Mouse (Mus musculus) intestine, embryonic 15.5 days (tissue): Measurements from ENCODE around the gene Zcchc7. TPM values are rescaled to one million over a fixed set of nuclear protein-coding genes. Genes with fewer than 3 reads are reported as not detected.

Source experiments
- ATAC-seq: fragments of 200-750 bp; cut with Nextera tagmentation; 2 replicates; pipeline ENCODE4 v1.8.0; 2017; ENCODE audit warnings: moderate TSS enrichment, moderate library complexity
- H3K27ac ChIP-seq: fragments of 300-500 bp; sonication (generic); 2 replicates; pipeline ENCODE4 v1.5.1; 2015; ENCODE audit warnings: mild to moderate bottlenecking, inconsistent platforms
- H3K27me3 ChIP-seq: fragments of 300-500 bp; sonication (generic); replicated peaks from 2 replicates; pipeline ENCODE4 v1.6.1; 2015; ENCODE audit warnings: inconsistent platforms
- H3K36me3 ChIP-seq: fragments of 300-500 bp; sonication (generic); 2 replicates; pipeline ENCODE4 v1.6.1; 2015; ENCODE audit warnings: inconsistent platforms
- H3K4me1 ChIP-seq: fragments of 300-500 bp; sonication (generic); replicated peaks from 2 replicates; pipeline ENCODE4 v1.6.1; 2015; ENCODE audit warnings: inconsistent platforms
- H3K4me2 ChIP-seq: fragments of 300-500 bp; sonication (generic); replicated peaks from 2 replicates; pipeline ENCODE4 v1.6.1; 2015; ENCODE audit warnings: mild to moderate bottlenecking, inconsistent platforms
- H3K4me3 ChIP-seq: fragments of 300-500 bp; sonication (generic); replicated peaks from 2 replicates; pipeline ENCODE4 v1.5.1; 2015; ENCODE audit warnings: inconsistent platforms
- H3K9ac ChIP-seq: fragments of 300-500 bp; sonication (generic); 2 replicates; pipeline ENCODE4 v1.6.1; 2015; ENCODE audit warnings: inconsistent platforms
- H3K9me3 ChIP-seq: fragments of 300-500 bp; sonication (generic); 2 replicates; pipeline ENCODE4 v1.6.1; 2016; ENCODE audit warnings: inconsistent platforms
- WGBS: fragments of 180-500 bp; shearing (Covaris S2); methylation state at CpG from one replicate; pipeline ENCODE4 v1.1.7; 2015; 5-methylcytosine and 5-hydroxymethylcytosine counted together
- polyA plus RNA-seq: library from polyadenylated mRNA; unstranded; fragments of >200 nt; fragmentation: Nextera tagmentation; extraction: Ambion mirVana; gene quantifications from 2 replicates; pipeline ENCODE4 v1.2.1, GENCODE M21; 2015

The Zcchc7 gene
- 44.0 and 47.6 TPM in 2 replicates for polyA plus RNA-seq

DNA sequence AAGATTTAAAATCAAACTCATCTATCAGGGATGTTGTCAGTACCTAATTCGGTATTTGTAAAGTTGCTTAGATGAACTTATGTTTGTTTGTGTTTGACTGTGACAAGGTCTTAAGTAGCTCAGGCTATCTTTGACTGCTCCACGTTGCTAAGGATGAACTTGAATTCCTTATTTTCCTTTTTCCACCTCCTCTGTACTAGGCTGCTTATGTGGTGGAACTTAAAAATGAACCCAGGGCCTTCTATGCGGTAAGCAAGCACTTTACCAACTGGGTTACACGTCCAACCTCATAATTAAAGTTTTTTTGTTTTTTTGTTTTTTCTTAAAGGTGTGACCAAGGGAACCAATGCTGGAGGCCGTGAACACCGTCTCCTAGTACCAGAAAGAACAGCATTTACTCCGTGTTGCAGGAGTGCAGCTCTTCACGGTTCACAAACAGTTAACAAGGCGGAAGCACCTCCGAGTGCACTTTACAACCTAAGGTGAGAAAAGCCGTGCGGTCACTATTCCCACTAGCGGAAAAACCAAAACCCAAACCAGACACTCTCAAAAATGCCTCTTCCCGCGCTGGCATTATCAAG lies at the start of gene Zcchc7:
Gene Zcchc7 (plus strand): TSS at position 325 of the 581 bp plus-strand sequence.
- Histone ChIP-seq H3K9me3 (no peaks in the 10 kb centered on the region), H3K9ac (peak within 1 kb of the TSS; percentile 95), H3K27me3 (no peaks in the 10 kb centered on the region), H3K4me2 (peak within 1 kb of the TSS; percentile 68), H3K4me1 (peaks cover 2% of the 10 kb centered on the region; the same call in 1 of the 2 replicates), H3K4me3 (peak within 1 kb of the TSS; percentile 92), H3K36me3 (no peaks in the 10 kb centered on the region), H3K27ac (peak within 1 kb of the TSS; percentile 95)
- ATAC-seq, result peak; percentile 69
- WGBS, result 3% methylated on average over 15 of the region's 15 CpGs

DNA sequence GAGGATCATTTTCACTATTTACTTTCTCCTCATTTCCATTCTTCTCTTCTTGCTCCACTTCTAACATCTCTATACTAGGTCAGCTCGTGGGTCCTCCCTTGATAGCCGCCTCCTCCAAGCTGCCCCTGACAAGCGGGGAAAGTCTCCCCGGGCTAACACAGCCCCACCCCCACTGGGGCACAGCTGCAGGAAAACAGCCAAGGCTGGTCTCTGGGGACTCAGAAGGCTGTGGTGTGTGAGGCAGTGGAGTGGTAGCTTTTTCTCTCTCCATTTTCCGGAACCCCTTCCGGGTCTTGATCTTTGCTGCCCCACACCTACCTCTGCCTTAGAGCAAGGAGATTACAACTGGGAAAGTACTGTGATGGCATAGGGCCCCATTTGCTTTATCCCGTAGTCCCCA lies 49.7 kb upstream of the Zcchc7 start:
- H3K4me2 ChIP-seq, result no peak overlapping the region
- H3K27ac ChIP-seq, result no peak overlapping the region
- H3K36me3 ChIP-seq, result no peaks in the 10 kb centered on the region
- no peak for ATAC-seq
- H3K27me3 ChIP-seq, result peaks cover 95% of the 10 kb centered on the region
- H3K9ac ChIP-seq, result no peak overlapping the region
- H3K4me3 ChIP-seq, result no peak overlapping the region
- H3K9me3 ChIP-seq, result no peaks in the 10 kb centered on the region
- WGBS, result 4% methylated on average over 7 of the region's 7 CpGs
- peaks cover 23% of the 10 kb centered on the region for H3K4me1 ChIP-seq

DNA sequence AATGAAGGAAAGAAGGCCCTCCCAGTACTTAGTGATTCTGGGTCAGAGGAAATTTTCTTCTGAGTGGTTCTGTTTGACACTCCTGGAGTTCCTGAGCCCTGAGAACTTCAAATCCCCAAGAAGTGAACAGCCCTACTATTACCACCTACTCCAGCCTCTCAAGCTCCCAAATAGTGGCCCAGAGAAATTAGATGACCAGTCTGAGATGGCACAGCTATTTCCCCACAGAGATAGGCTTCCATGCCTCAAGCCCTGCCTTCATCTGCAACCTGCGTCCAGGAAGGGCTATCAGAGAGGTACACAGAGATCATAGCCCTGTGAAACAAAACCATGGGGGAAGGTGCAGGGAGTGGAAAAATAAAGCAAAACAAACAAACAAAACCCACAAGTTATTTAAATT lies 48.8 kb upstream of the Zcchc7 start:
- ATAC-seq, result no peak
- Histone ChIP-seq H3K4me1 (peaks cover 23% of the 10 kb centered on the region), H3K27ac (no peak overlapping the region), H3K4me3 (no peak overlapping the region), H3K4me2 (no peak overlapping the region), H3K27me3 (peaks cover 95% of the 10 kb centered on the region), H3K9ac (no peak overlapping the region), H3K36me3 (no peaks in the 10 kb centered on the region), H3K9me3 (no peaks in the 10 kb centered on the region)
- WGBS, result 20% methylated on average over 1 of the region's 1 CpGs

DNA sequence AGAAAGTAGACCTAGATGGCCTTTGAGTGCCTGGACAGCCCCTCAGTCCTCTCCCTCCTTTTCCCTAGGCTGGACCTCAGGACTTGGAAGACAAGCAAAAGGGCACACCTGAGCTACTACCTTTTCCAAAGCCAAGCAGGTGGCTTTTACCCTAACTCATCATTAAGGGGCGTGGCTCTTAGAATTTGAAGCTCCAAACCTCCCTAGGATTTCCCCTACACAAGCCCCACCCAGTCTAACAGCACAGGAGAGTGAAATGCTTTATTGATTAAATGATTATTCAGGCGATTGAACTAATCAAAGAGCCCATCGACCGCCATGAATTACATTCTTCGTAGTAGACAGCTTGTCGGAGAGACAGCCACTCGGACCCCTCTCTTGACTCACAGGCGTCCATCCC lies 47.4 kb upstream of the Zcchc7 start:
- Histone ChIP-seq H3K4me1 (peaks cover 22% of the 10 kb centered on the region), H3K4me2 (no peak overlapping the region), H3K9me3 (no peaks in the 10 kb centered on the region), H3K4me3 (no peak overlapping the region), H3K36me3 (no peaks in the 10 kb centered on the region), H3K27ac (no peak overlapping the region), H3K27me3 (peaks cover 95% of the 10 kb centered on the region), H3K9ac (no peak overlapping the region)
- ATAC-seq, result no peak
- 48% methylated on average over 8 of the region's 8 CpGs for WGBS

DNA sequence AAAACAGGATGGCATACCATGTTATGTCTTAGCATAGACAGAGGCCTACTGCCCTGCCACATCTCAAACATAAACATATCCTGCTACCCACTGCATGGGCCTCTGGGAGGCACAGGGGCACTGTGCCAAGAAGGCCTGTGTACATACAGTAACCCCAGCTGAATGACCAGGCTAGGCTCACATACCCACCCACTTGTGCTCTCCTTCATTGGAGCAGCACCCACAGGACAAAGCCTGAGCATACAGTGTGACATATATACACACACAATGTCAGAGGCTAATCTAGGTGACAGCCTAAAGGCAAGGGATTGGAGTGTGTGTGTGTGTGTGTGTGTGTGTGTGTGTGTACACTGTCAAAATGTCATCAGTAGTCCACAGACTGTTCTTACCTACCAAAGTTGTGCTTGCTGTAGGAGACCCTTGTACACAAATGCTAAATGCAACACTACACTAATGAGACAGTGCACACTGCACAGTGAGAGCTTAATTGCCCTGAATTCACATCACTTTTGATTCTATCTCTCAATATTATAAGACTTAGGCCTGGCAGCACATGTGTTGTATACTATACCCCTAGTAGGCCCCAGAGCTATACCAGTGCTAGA lies 46.5 kb upstream of the Zcchc7 start:
- no peaks in the 10 kb centered on the region for H3K36me3 ChIP-seq
- H3K27ac ChIP-seq, result no peak overlapping the region
- H3K4me2 ChIP-seq, result no peak overlapping the region
- H3K9me3 ChIP-seq, result no peaks in the 10 kb centered on the region
- H3K27me3 ChIP-seq, result peaks cover 95% of the 10 kb centered on the region
- no peak overlapping the region for H3K4me3 ChIP-seq
- H3K9ac ChIP-seq, result no peak overlapping the region
- ATAC-seq, result no peak
- H3K4me1 ChIP-seq, result peaks cover 15% of the 10 kb centered on the region

DNA sequence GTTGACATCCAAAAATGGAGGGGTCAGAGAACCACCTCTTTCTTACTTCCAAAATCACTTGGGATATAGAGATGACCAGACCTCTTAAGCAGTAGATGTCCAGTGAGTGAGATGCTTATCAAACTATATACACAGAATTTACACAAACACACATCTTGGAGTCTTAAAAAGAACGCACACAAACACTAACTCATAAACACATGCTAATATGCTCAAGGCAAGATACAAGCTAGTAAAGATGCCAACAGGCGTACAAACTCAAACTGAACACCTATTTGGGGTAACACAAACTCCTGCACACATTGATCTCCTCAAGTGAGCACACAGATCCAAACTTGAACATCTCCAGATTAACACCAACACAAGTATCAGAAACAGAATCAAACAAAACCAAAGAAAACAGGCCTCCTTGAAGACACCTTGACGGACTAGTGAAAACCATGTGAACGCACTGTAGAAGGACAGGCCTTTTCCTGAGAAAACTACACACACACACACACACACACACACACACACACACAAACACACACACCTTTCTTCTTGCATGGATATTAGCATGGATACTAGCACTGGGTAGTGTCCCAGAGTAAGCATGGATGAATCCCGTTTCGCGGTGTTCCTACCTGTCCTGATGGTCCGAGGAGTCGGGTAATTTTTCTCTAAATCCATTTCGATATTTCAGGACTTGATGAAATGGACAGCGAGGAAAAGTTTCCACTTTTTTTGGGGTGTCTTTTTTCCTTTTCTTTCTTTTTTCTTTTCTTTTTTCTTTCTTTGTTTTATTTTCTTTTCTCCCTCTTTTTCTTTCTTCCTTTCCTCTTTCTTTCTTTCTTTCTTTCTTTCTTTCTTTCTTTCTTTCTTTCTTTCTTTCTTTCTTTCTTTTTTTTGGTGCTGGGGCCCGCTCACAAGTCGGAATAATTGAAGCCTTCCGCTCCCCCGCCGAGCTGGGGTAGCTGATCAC lies 45.7 kb upstream of the Zcchc7 start, which contains the start of gene Pax5:
Gene Pax5 (minus strand): TSS at position 748 of the 961 bp plus-strand sequence.
- Histone ChIP-seq H3K4me2 (no peak within 1 kb of the TSS), H3K4me3 (0 out of 2 replicates have a peak within 1 kb of the TSS, but pooled peaks have one; percentile 4), H3K4me1 (0 out of 2 replicates have a peak, but pooled peaks cover 12% of the 10 kb centered on the region), H3K27ac (no peak within 1 kb of the TSS), H3K36me3 (no peaks in the 10 kb centered on the region), H3K9me3 (no peaks in the 10 kb centered on the region), H3K27me3 (peaks cover 95% of the 10 kb centered on the region), H3K9ac (no peak within 1 kb of the TSS)
- 28% methylated on average over 16 of the region's 16 CpGs for WGBS
- ATAC-seq, result no peak

DNA sequence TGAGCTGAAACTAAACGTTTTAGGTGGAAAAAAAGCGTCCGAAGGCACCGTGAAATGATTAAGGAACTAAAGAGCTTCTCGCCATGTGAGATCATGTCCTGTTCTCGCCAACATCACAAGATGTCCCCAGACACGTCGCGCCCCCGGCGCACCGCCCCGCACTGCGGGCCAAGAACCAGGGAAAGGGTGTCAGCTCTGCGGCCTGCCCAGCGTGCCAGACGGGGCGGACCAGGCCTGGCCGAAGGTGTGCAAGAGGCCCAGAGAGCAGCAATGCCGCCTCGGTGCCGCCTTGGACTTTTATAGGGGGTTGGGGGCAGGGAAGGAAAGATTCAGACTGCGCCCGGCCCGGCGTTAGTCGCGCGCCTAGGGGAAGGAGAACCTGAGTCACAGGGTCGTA lies 45.0 kb upstream of the Zcchc7 start:
- 0 out of 2 replicates have a peak overlapping the region, but pooled peaks have one; percentile 4 for H3K4me3 ChIP-seq
- under 1% methylated on average over 30 of the region's 30 CpGs for WGBS

DNA sequence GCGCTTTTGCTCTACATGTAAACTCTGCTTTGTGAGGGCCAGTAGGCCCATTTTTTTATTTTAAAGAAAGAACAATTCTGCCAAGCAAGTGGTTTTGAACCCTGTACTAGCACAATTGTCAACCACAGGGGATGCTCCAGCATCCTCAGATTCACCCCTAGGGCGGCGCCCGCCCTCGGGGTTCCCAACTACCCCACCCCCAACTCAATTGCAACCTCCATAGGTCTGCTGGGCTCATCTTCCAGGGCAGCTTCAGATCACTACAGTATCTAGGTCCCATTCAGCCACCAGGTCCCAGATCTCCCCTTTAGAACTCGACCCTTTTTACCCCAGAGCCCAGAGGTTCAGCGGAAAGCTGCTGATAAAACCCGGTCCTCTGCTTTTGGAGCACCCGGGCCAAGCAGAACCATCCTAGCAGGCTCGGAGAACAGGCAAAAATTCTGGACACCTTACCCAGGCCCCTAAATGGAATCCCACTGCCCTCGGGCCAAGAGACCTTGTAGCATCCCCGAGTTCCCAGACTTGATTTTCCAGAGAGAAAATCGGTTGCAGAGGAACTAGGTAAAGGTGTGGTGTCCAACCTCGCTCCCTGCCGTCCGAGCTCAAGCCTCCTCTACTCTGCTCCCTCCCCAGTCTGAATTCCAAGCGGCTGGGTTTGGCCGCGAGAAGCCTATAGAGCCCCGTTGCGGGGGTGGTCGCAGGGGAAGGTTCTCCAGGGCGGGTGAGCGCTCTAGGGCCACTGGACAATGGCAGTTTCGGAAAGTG lies 44.4 kb upstream of the Zcchc7 start:
- H3K4me3 ChIP-seq, result no peak overlapping the region
- ATAC-seq, result no peak
- H3K27ac ChIP-seq, result no peak overlapping the region
- H3K9me3 ChIP-seq, result no peaks in the 10 kb centered on the region
- peaks cover 88% of the 10 kb centered on the region for H3K27me3 ChIP-seq
- 0 out of 2 replicates have a peak, but pooled peaks cover 12% of the 10 kb centered on the region for H3K4me1 ChIP-seq
- H3K4me2 ChIP-seq, result no peak overlapping the region
- H3K36me3 ChIP-seq, result no peaks in the 10 kb centered on the region
- WGBS, result 2% methylated on average over 25 of the region's 25 CpGs
- H3K9ac ChIP-seq, result no peak overlapping the region

More for the DNA sequence above, 45.0 kb upstream of the Zcchc7 start:
- no peaks in the 10 kb centered on the region for H3K36me3 ChIP-seq
- peaks cover 93% of the 10 kb centered on the region for H3K27me3 ChIP-seq
- no peak overlapping the region for H3K9ac ChIP-seq
- H3K9me3 ChIP-seq, result no peaks in the 10 kb centered on the region
- no peak overlapping the region for H3K27ac ChIP-seq
- H3K4me2 ChIP-seq, result no peak overlapping the region
- H3K4me1 ChIP-seq, result 0 out of 2 replicates have a peak, but pooled peaks cover 12% of the 10 kb centered on the region
- ATAC-seq, result no peak

DNA sequence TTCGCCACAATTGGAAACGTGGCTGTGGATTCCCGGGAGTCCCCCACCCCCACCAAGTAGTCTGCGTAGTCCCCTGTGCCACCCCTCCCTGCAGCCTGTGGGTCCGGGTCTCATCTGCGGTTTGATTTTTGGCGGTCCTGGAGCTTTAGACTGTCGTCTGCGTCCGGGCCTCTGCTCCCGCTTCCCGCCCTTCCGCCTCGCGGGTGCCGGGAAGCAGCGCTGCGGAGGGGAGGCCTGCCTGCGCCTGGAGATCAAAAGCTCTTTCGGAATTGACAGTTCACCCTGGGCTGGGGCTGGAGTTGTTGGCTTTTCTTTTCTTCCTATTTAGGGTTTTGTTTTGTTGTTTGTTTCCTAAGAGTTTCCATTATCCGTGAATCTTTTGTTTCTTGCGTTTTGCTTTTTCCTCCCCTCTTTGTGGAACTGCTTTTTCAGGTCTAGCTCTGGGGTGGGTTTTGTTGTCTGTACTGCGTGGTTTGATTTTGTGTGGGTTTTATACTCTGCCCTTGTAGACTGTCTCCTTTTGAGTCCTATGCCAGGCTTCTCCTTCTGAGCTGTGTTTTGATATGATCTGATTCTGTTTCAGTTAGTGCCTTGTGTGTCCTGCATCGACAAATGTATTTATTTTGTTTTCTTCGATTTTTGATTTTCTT lies 43.5 kb upstream of the Zcchc7 start:
- H3K4me3 ChIP-seq, result no peak overlapping the region
- no peak overlapping the region for H3K27ac ChIP-seq
- 0 out of 2 replicates have a peak overlapping the region, but pooled peaks have one; percentile 31 for H3K4me2 ChIP-seq
- no peak for ATAC-seq
- H3K4me1 ChIP-seq, result 0 out of 2 replicates have a peak, but pooled peaks cover 12% of the 10 kb centered on the region
- no peaks in the 10 kb centered on the region for H3K36me3 ChIP-seq
- no peaks in the 10 kb centered on the region for H3K9me3 ChIP-seq
- H3K27me3 ChIP-seq, result peaks cover 89% of the 10 kb centered on the region
- 1% methylated on average over 25 of the region's 25 CpGs for WGBS
- no peak overlapping the region for H3K9ac ChIP-seq

DNA sequence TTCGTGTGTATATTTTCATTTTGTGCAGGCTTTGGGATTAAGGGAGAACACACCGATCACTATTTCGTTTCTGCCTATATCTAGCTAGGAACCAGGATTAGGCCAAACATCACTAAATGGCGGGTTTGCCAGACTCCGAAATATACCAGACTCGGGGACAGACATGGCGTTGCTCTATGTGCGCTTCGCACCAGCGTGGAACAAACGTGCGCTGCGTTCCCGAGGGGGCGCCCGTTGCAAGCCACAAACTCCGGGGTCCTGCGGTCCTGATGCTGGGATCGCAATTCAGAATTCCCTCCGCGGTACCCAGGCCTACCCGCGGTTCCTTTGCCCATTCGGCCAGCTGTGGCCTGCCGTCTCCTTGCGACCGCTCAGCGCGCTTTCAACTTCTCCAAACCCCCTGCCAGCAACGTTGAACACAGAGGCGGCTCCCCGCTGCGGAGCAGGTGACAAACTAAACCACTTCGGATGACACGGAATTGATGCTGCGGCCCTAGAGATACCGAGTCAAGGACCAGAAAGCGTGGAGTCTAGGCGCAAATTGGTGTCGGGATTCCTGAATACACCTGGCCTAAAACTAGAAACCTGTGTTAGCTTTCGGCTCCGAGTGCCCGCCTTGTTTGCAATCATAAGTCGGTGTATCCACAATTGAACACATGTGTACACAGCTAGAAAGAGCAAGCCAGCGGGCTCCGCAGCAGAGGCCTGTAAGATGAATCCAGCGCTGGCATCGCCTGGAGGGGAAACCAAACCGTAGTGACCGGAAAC lies 42.7 kb upstream of the Zcchc7 start:
- WGBS, result 1% methylated on average over 50 of the region's 50 CpGs
- Histone ChIP-seq H3K4me1 (0 out of 2 replicates have a peak, but pooled peaks cover 12% of the 10 kb centered on the region), H3K4me3 (no peak overlapping the region), H3K27me3 (peaks cover 90% of the 10 kb centered on the region), H3K4me2 (no peak overlapping the region), H3K9ac (no peak overlapping the region), H3K27ac (no peak overlapping the region), H3K9me3 (no peaks in the 10 kb centered on the region), H3K36me3 (no peaks in the 10 kb centered on the region)
- no peak for ATAC-seq
